Mouse (Mus musculus): Measurements from ENCODE around the gene Rnase13.

Rnase13 gene

GRCm38 (mm10) chr14:51913062-51913959 lies 9.3 kb downstream of the Rnase13 start:
- DNase-seq (ENCODE audit: low spot score) = no peak

GRCm38 (mm10) chr14:51912391-51913061 lies 10.0 kb downstream of the Rnase13 start:
- no peak for DNase-seq (ENCODE audit: low spot score)

- DNase-seq (ENCODE audit: low spot score) = no peak
Measured at GRCm38 (mm10) chr14:51911301-51911700, 11.3 kb downstream of the Rnase13 start.

- no peak for DNase-seq (ENCODE audit: low spot score)
Measured at GRCm38 (mm10) chr14:51906102-51906501, 16.5 kb downstream of the Rnase13 start.

GRCm38 (mm10) chr14:51904706-51905105 lies 17.9 kb downstream of the Rnase13 start:
- DNase-seq (ENCODE audit: low spot score) = no peak

- no peak for DNase-seq (ENCODE audit: low spot score)
Measured at GRCm38 (mm10) chr14:51903782-51904181, 18.8 kb downstream of the Rnase13 start.

- peak; percentile 75 for DNase-seq (ENCODE audit: low spot score)
Measured at GRCm38 (mm10) chr14:51902806-51903710, 19.5 kb downstream of the Rnase13 start.

GRCm38 (mm10) chr14:51899351-51899750 lies 23.2 kb downstream of the Rnase13 start:
- DNase-seq (ENCODE audit: low spot score) = no peak

GRCm38 (mm10) chr14:51896539-51897170 lies 25.9 kb downstream of the Rnase13 start:
- no peak for DNase-seq (ENCODE audit: low spot score)

GRCm38 (mm10) chr14:51896019-51896418 lies 26.6 kb downstream of the Rnase13 start:
- no peak for DNase-seq (ENCODE audit: low spot score)

GRCm38 (mm10) chr14:51895071-51895470 lies 27.5 kb downstream of the Rnase13 start:
- no peak for DNase-seq (ENCODE audit: low spot score)

GRCm38 (mm10) chr14:51893809-51894208 lies 28.8 kb downstream of the Rnase13 start:
- no peak for DNase-seq (ENCODE audit: low spot score)

GRCm38 (mm10) chr14:51893094-51893794 lies 29.3 kb downstream of the Rnase13 start:
- DNase-seq (ENCODE audit: low spot score) = no peak

- DNase-seq (ENCODE audit: low spot score) = no peak
Measured at GRCm38 (mm10) chr14:51892191-51892939, 30.2 kb downstream of the Rnase13 start, which contains the start of gene Slc39a2. Slc39a2 (plus strand) TSS chr14:51892889.

GRCm38 (mm10) chr14:51889833-51890232 lies 32.7 kb downstream of the Rnase13 start:
- no peak for DNase-seq (ENCODE audit: low spot score)

- no peak for DNase-seq (ENCODE audit: low spot score)
Measured at GRCm38 (mm10) chr14:51886051-51886450, 36.5 kb downstream of the Rnase13 start.

GRCm38 (mm10) chr14:51884598-51885331 lies 37.8 kb downstream of the Rnase13 start, which contains the start of gene Mettl17:
Mettl17 (plus strand) TSS chr14:51884842.
- DNase-seq (ENCODE audit: low spot score) = peak; percentile 98

- DNase-seq (ENCODE audit: low spot score) = peak; percentile 53
Measured at GRCm38 (mm10) chr14:51884031-51884544, 38.5 kb downstream of the Rnase13 start.

- peak; percentile 86 for DNase-seq (ENCODE audit: low spot score)
Measured at GRCm38 (mm10) chr14:51883527-51884030, 39.0 kb downstream of the Rnase13 start.

All from adipocyte (in vitro differentiated cells).